Mouse (Mus musculus) bone marrow macrophage, adult 2 months (primary cell): ENCODE results near the gene Ctsw. TPM values are rescaled to one million over a fixed set of nuclear protein-coding genes. Genes with fewer than 3 reads are reported as not detected.

Experiments used
- H3K27ac ChIP-seq: 2 replicates; pipeline ENCODE4 v1.5.1; 2012; ENCODE audit warnings: low read depth, low read length; ENCODE audit not compliant: insufficient read depth
- H3K4me1 ChIP-seq: 2 replicates; pipeline ENCODE4 v1.6.1; 2012; ENCODE audit warnings: low read length; ENCODE audit not compliant: control insufficient read depth, insufficient read depth
- H3K4me3 ChIP-seq: 2 replicates; pipeline ENCODE4 v1.5.1; 2012; ENCODE audit warnings: mild to moderate bottlenecking, low read length, moderate library complexity; ENCODE audit not compliant: insufficient read depth
- CTCF ChIP-seq: IDR thresholded peaks from 2 replicates; pipeline ENCODE4 v1.5.1; 2012; ENCODE audit warnings: low read depth, mild to moderate bottlenecking, low read length, moderate library complexity
- POLR2A ChIP-seq: IDR thresholded peaks from 2 replicates; pipeline ENCODE4 v1.6.1; 2012; ENCODE audit warnings: mild to moderate bottlenecking, low read depth, low read length, borderline replicate concordance
- polyA plus RNA-seq: library from polyadenylated mRNA; stranded (reverse); fragments of >200 nt; gene quantifications from 2 replicates; pipeline ENCODE4 v1.2.4, GENCODE M21; 2012; ENCODE audit not compliant: missing spikeins, insufficient read depth, insufficient read length

Ctsw gene
- polyA plus RNA-seq, 1 experiment = not detected

DNA sequence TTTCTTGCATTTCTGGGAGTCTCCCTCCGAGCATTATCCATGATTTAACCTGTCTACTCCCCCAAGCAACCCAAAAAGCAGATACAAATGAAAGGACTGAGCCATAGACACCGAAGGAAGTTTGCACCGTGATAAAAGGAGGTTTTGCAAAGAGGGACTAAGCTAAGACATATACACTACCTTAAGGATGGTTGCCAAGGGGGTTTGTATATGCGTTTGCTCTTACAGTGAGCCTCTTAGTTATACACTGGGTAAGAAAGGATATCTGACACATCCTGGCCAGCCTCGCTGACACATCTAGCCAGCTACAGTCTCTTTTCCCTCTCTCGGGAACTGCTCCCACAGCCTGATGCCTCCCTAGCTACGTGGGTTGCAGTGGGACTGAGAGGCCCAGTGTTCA, 34.4 kb downstream of the Ctsw start:
- no peak overlapping the region for H3K27ac ChIP-seq
- peaks cover 23% of the 10 kb centered on the region for H3K4me1 ChIP-seq
- TF ChIP-seq POLR2A (no peak), CTCF (no peak)
- no peak overlapping the region for H3K4me3 ChIP-seq

DNA sequence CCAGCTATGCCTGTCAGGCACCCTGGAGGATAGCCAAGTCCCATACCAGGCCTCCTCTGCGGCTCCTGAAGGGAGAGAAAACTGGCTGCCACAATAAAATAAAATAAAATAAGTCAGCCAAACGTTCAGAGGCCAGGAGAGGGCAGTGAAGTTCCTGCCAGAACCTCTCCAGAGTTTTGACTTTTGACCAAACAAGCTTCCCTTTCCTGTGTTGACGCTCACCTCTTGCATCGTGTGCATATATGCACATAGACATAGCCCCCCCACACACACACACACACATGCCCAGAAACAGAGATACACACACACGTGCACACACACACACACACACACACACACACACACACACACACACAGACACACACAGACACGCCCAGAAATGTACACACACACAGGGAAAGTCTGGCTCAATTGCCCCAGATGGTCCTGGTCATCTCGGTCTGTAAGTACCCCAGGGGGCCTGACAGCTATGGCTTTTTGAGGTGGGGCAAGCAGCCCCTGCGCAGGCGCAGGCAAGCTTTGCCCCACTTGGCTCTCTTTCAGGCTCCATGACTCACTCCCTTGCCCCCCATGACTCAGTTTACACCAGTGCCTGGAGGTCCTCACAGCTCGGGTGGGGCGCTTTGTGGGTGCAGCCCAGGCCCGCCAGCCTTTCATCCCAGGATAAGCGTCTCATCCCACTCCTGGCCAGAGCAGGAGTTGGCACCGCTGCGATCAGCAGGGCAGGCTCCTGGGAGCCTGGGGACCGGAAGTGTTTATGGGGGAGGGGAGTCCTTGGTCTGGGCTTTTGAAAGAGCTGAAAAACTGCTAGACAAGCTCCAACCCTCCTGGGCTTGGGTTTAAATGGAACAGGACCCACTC, 35.1 kb downstream of the Ctsw start:
- Histone ChIP-seq H3K4me1 (peaks cover 23% of the 10 kb centered on the region), H3K27ac (peak overlapping the region; percentile 21), H3K4me3 (peak overlapping the region; percentile 59)
- TF ChIP-seq POLR2A = no peak
- TF ChIP-seq CTCF = peak; percentile 40; the same call in 1 of the 2 replicates

DNA sequence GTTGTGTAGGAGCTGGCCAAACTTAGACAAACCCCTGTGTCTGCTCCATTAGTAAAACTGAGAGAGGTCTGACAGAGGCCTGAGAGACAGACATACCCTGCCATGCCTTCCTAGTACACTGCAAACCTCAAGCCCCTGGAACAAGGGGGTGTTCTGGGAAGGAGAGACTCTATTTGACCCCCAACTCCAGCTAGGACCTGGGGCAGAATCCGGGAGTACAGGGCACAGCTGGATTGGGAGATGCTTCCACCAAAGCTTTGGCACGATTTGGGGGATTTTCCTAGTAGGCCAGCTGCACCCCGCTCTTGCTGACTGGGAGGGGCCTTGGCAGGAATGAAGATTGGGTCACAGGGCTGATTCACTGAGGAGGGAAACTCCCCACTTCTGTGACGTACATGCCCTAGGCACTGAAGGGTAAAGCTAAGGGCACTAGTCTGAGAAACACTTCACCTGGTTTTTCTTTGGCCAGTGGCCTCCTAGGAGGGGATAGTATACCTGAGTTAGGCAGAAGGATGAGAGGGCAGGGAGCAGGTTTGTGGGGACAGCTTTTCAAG, 36.3 kb downstream of the Ctsw start:
- H3K4me1 ChIP-seq = peaks cover 25% of the 10 kb centered on the region
- H3K4me3 ChIP-seq = no peak overlapping the region
- TF ChIP-seq POLR2A = no peak
- no peak for TF ChIP-seq CTCF
- H3K27ac ChIP-seq = no peak overlapping the region

DNA sequence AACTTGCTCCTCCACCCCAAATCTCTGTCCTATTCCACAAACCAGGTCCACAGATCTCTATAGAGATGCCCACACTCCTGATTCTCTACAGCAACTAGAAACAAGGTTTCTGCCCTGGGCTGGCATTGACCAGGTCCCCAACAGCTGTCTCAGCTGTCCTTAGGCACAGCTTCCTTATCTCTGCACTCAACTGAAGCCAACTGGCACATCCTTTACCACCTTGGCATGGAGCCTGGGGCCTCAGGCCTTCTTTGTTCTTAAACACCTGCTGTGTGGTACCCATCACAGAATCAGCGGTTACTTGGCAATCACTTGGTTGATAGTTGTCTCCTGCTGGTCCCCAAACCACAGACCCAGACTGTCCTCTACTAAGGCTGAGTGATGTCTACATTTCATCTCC, 37.9 kb downstream of the Ctsw start:
- no peak for TF ChIP-seq POLR2A
- no peak for TF ChIP-seq CTCF
- H3K27ac ChIP-seq = no peak overlapping the region
- no peak overlapping the region for H3K4me3 ChIP-seq
- H3K4me1 ChIP-seq = peaks cover 31% of the 10 kb centered on the region

DNA sequence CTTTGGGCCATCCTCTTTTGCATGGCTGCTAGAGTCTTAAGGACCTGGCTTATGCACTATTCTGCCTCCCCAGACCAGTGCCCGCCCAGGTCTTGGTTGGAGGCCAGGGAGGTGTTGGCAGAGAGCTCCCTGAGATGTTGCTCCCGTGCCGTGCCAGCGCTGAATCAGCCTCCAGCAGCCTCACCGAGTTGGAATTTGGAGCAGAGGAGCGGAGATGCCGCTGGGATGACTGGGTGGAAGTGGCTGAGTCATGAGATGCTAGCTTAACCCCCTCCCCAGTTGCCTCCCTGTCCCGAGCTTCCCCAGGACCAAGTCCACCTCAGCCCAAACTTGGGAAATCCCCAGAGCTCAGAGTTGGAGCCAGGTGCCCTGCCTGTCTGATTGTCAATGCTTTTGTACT, 38.5 kb downstream of the Ctsw start:
- no peak overlapping the region for H3K27ac ChIP-seq
- peaks cover 31% of the 10 kb centered on the region for H3K4me1 ChIP-seq
- TF ChIP-seq POLR2A (no peak), CTCF (no peak)
- no peak overlapping the region for H3K4me3 ChIP-seq

DNA sequence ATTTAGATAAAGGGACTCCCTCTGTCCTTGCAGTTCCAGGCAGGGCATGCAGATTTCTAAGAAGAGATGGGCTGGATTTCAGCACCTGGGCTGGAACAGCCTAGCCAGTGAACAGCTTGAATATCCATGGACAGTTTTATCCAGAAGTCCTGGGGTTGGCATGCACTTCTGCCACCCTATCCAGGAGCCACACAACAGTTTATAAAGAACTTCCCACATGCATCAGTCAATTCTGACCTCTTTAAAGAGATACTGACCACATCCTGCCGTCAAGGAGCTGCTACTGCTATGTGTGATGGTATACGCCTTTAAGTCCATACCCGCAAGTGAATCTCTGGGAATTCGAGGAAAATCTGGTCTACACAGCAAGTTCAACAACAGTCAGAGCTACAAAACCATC, 39.1 kb downstream of the Ctsw start:
- TF ChIP-seq CTCF = no peak
- TF ChIP-seq POLR2A = no peak
- H3K4me1 ChIP-seq = peaks cover 31% of the 10 kb centered on the region
- no peak overlapping the region for H3K27ac ChIP-seq
- no peak overlapping the region for H3K4me3 ChIP-seq

DNA sequence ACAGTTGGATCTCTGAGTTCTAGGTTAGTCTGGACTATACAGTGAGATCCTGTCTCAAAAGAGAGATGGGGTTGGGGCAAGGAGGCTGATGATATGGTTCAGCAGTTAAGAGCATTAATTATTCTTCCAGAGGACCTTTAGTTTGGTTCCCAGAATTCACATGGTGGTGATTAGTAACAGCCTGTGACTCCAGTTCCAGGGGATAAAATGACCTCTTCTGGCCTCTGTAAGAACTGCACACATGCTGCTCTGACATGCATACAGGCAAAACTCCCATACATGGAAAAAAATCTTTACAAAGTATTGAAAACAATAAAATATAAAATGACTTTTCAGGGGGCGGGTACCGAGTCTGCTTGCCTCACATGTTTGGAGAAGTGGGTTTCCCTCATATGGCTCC, 40.2 kb downstream of the Ctsw start:
- Histone ChIP-seq H3K27ac (no peak overlapping the region), H3K4me1 (peaks cover 26% of the 10 kb centered on the region), H3K4me3 (no peak overlapping the region)
- TF ChIP-seq POLR2A = no peak
- no peak for TF ChIP-seq CTCF

DNA sequence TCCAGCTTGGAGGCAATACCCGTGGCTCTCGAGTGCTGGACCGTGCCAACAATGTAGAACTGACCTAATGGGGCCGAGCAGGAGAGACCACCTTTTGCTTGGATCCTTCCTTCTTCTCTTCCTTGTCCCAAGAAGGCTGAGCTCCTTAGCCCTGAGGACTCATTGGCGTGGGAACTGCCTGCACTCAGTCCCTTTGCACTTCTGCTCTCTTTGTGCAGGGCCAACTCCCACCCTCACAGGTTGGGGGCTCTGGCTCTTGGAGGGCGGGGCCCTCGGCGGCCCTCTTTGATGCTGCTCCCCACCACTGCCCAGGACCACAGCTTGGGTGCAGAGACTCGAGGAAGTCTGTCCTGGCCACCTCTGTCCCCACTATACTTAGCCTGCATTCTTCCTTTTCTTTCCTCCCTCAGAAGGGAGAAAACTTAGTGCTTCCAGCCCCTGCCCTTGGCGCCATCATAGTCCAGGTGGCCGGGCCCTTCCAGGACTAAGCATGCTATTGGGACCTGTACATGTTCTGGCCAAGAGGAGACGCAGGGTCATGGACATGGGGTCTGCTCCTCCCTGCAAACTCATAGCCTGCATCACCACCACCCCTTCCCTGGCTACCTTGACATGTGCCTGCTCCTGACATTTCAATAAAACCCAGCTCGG, 41.5 kb downstream of the Ctsw start:
- Histone ChIP-seq H3K27ac (no peak overlapping the region), H3K4me1 (peaks cover 16% of the 10 kb centered on the region; the same call in 1 of the 2 replicates), H3K4me3 (no peak overlapping the region)
- TF ChIP-seq POLR2A (no peak), CTCF (no peak)

DNA sequence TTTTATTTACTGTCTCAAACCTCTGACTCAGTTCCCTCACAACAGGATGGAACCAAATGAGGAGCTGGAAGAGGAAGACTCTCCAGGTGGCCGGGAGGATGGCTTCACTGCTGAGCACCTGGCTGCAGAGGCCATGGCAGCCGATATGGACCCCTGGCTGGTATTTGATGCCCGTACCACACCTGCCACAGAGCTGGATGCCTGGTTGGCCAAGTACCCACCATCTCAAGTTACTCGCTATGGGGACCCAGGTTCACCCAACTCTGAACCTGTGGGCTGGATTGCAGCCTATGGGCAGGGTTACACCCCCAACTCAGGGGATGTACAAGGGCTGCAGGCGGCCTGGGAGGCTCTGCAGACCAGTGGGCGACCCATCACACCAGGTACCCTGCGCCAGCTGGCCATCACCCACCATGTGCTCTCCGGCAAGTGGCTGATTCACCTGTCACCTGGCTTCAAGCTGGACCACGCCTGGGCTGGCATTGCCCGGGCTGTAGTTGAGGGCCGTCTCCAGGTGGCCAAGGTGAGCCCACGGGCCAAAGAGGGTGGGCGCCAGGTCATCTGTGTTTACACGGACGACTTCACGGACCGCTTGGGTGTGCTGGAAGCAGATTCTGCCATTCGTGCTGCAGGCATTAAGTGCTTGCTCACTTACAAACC, 42.3 kb downstream of the Ctsw start:
- TF ChIP-seq POLR2A = no peak
- no peak for TF ChIP-seq CTCF
- peak overlapping the region; percentile 98 for H3K4me3 ChIP-seq
- H3K4me1 ChIP-seq = peaks cover 16% of the 10 kb centered on the region; the same call in 1 of the 2 replicates
- H3K27ac ChIP-seq = peak overlapping the region; percentile 79
